9 mouse cellular contexts compared by ENCODE assay signal in genomic region chr5:111120705-111121420, GRCm38 (mm10).
DNase-seq lines count a peak whose midpoint lies in the region; ATAC-seq and TF ChIP-seq lines count a peak whose summit lies in the region.
"Had no signal": no experiment of that assay in that cellular context is flagged by ENCODE, and none has a peak within 500 bp of the region (broad histone marks: within the 10 kb centered on the region; RNA-seq: fewer than 3 reads in every experiment).

No protein-coding gene starts in this region.

- no peaks in the 10 kb centered on the region for H3K27me3 ChIP-seq in hindbrain, embryonic 13.5 days
- no peaks in the 10 kb centered on the region for H3K27me3 ChIP-seq in midbrain, embryonic 16.5 days (ENCODE audit: control insufficient read depth, insufficient read depth, low read depth, low read length)

- H3K4me3 ChIP-seq in gastrocnemius, adult 2 months = peak overlapping the region; percentile 43
- H3K4me3 ChIP-seq in hindbrain, embryonic 13.5 days = no peak overlapping the region
- no peak overlapping the region for H3K4me3 ChIP-seq in midbrain, embryonic 16.5 days (ENCODE audit: low read depth, low read length)

- 33% methylated on average over 10 of the region's 10 CpGs for WGBS in hindbrain, embryonic 13.5 days
- 26% methylated on average over 10 of the region's 10 CpGs for WGBS in midbrain, embryonic 16.5 days

- H3K4me2 ChIP-seq in hindbrain, embryonic 13.5 days = no peak overlapping the region
- H3K4me2 ChIP-seq in midbrain, embryonic 16.5 days (ENCODE audit: low read length) = no peak overlapping the region

- no peak for TF ChIP-seq POLR2A in brain, embryonic 14.5 days (IDR thresholded peaks at IDR 0.05; ENCODE audit: borderline replicate concordance, extremely low read depth, insufficient read depth, insufficient read length, poor library complexity, severe bottlenecking)

- no peak for DNase-seq in gastrocnemius, adult 2 months
- no peak for DNase-seq in gastrocnemius, adult 18-20 months (ENCODE audit: low spot score)
- peak; percentile 92 for DNase-seq in brain, embryonic 14.5 days (ENCODE audit: low read depth)
- no peak for DNase-seq in spleen, postnatal 14 days (ENCODE audit: low spot score in 2 of 2)
- DNase-seq: heart, postnatal 36 days; kidney, postnatal 14 days had no signal

- no peak for TF ChIP-seq CTCF in gastrocnemius, adult 2 months (IDR thresholded peaks at IDR 0.05)
- TF ChIP-seq CTCF in brain, embryonic 14.5 days (IDR thresholded peaks at IDR 0.05; ENCODE audit: borderline replicate concordance, extremely low read depth, insufficient read depth, insufficient read length) = no peak

- peaks cover 55% of the 10 kb centered on the region for H3K4me1 ChIP-seq in hindbrain, embryonic 13.5 days (replicated peaks)
- peaks cover 43% of the 10 kb centered on the region for H3K4me1 ChIP-seq in midbrain, embryonic 16.5 days (ENCODE audit: control insufficient read depth, insufficient read depth, low read length)

- intact Hi-C loops in gastrocnemius, adult 2 months (cut with DNase I) = no loop called here

- ATAC-seq in hindbrain, embryonic 13.5 days (ENCODE audit: low FRiP score) = no peak
- ATAC-seq in midbrain, embryonic 16.5 days = 0 out of 2 replicates have a peak, but pooled peaks have one; percentile 26
- ATAC-seq in erythroblast, adult 5-6 weeks (replicated peaks; ENCODE audit: low FRiP score, poor library complexity, severe bottlenecking) = no peak

- no peaks in the 10 kb centered on the region for H3K36me3 ChIP-seq in hindbrain, embryonic 13.5 days
- H3K36me3 ChIP-seq in midbrain, embryonic 16.5 days (ENCODE audit: control insufficient read depth, insufficient read depth, low read length) = no peaks in the 10 kb centered on the region

- H3K9ac ChIP-seq in hindbrain, embryonic 13.5 days = no peak overlapping the region
- no peak overlapping the region; the same call in 1 of the 2 replicates for H3K9ac ChIP-seq in midbrain, embryonic 16.5 days (ENCODE audit: low read depth, low read length)

- H3K27ac ChIP-seq in gastrocnemius, adult 2 months = peak overlapping the region; percentile 83
- peak overlapping the region; percentile 72 for H3K27ac ChIP-seq in hindbrain, embryonic 13.5 days
- H3K27ac ChIP-seq in midbrain, embryonic 16.5 days (ENCODE audit: low read length) = peak overlapping the region; percentile 66

- H3K9me3 ChIP-seq in hindbrain, embryonic 13.5 days = no peaks in the 10 kb centered on the region
- no peaks in the 10 kb centered on the region for H3K9me3 ChIP-seq in midbrain, embryonic 16.5 days (replicated peaks; ENCODE audit: control insufficient read depth, low read length, poor library complexity, severe bottlenecking)
